Mouse (Mus musculus) 3T3-L1 (cell line): Measurements from ENCODE around the gene Pbxip1.

Source experiments
- DNase-seq: peaks from one replicate; pipeline ENCODE4 v3.0.0-alpha.2; 2015; ENCODE audit warnings: low read depth, low spot score

Gene Pbxip1

DNA sequence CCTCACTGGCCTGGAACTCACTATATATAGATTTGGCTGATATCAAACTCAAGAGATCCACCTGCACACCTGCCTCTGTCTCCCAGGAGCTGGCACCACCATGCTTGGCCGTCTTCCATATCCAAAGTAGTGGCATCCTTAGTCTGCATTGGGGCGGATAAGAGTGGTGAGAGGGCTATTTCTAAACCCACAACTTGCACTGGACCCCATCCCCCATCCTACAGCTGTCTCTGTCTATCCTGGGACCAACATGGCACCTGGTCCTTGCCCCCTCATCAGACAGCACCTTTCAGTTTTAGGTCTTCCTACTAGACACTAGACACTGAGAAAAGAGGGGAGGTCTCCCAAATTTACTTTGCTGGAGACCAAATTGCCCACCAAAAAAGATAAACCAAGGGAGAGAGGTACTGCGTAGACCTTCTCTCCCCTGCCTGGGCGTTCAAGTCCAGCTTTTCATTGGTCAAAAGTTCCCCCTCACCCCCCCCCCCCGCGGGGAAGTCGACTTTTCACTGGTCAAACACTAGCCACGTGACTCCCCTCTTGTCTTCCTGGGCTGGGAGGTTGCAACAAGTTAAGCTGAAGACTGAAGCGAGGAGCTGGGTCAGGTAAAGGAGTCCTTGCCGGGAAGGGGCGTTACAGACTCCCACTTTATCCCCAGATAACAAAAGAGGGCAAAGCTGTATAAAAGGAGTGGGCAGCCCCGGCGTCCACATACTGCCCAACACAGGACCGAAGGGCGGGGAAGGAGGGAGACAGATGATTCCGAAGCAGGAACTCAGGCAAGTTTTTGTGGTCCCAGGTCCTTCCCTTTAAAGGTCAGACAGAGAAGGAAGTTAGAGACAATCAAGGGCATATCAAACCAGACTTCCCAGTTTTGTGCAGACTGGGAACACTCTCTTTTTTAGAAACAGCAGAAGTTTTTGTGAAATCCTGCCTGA is at the start of gene Pbxip1:
Gene Pbxip1 (plus strand): TSS at position 531 of the 938 bp plus-strand sequence.
- peak; percentile 88 for DNase-seq

DNA sequence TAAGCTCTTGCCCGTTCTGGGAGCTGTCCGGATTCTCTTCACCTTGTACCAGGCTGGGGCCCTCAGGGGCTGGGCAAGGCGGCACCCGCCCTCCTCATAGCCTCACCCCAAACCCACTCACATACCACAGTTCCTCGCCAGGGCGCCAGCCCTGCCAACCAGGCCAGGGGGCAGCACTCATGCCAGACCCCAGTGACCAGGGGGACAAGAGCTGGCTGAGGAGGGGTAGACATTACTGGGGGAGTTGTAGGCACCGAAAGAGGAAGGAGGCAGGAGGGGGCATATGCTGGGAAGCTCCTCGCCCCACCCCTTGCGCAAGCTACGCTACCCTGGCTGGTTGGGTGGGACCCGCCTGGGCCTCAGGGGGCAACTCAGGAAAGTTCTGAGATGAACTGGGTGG is 48.9 kb upstream of the Pbxip1 start:
- no peak for DNase-seq

GRCm38 (mm10) chr3:89388134-89388881 is 48.2 kb upstream of the Pbxip1 start:
- DNase-seq = no peak

DNA sequence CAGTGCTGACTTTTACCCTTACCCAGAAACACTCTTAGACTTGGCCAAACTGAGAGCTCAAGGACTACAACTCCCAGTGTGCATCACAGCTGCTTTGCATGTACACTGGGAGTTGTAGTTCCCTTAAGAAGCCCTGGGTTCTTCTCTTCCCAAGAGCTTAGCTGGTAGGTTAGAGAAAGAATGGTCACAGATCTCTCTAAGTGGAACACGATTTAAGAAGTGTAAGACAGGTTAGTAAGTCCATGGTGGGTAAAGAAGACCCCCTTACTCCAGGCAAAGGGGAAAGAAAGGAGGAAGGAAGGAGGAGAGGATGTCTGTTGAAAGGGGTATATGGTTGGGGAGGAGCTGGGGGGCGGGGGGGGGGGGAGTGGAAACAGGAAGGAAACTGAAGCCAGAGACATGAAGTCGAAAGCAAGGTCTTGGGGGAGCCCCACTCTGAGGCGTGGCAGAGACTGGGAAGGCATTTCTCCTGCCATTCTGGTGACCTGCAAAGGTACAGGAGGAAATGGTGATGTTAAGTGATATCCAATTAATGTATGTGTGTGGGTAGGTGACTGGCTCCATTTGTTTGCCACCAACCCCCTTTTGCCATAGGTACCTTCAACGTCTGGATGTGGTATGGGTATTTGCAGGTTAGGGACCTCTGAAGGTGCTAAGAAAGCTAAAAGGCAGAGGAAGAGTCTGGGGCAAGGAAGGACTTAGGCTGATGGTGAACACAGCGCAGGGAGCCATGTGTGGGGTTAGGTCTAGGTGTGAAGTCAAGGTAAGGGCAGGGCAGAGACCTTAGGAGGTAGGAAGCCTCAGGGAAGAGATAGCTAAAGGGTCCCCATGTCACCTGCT is 47.4 kb upstream of the Pbxip1 start:
- peak; percentile 46 for DNase-seq

DNA sequence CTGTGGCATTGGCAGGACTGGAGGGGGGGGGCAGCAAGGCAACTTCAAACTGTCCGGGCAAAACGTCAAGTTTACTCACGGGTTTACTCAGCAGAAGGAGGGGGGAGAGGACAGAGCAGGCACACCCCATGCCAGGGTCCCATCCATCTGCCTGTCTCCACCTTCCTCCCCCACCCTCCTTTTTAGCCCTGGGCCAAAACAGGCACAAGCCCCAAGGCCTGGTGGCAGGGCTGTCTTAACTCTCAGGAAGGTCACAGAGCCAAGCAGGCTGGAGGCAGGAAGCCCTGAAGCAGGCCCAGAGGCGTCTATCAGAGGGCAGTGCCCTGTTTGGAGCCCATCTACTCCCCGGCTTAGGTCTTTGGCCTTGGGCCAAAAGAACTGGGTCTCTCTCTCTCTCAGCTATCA is 46.4 kb upstream of the Pbxip1 start:
- peak; percentile 72 for DNase-seq

- peak; percentile 64 for DNase-seq
Measured at GRCm38 (mm10) chr3:89390699-89391662, 45.5 kb upstream of the Pbxip1 start.

- DNase-seq = peak; percentile 83
Measured at GRCm38 (mm10) chr3:89391663-89392511, 44.6 kb upstream of the Pbxip1 start.

- peak; percentile 53 for DNase-seq
Measured at GRCm38 (mm10) chr3:89392871-89393311, 43.6 kb upstream of the Pbxip1 start.

DNA sequence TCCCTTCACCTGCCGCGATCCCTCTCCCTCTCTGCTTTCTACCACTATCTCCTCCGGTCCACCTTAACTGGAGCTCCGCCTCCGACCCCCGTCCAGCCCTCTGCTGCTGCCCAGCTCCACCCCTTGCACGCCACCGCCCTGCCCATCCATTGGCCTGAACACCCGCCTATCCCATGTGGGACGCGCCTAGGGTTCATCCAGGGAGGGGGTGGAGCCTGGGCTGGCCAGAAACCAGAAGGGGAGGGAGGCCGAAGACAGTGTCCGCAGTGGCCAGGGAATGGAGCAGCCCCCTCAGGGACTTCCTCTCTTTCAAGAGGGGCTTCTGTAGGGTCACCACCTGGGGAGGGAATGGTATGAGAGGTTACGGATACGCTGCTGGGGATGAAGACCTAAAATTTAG is 42.9 kb upstream of the Pbxip1 start:
- peak; percentile 99 for DNase-seq

DNA sequence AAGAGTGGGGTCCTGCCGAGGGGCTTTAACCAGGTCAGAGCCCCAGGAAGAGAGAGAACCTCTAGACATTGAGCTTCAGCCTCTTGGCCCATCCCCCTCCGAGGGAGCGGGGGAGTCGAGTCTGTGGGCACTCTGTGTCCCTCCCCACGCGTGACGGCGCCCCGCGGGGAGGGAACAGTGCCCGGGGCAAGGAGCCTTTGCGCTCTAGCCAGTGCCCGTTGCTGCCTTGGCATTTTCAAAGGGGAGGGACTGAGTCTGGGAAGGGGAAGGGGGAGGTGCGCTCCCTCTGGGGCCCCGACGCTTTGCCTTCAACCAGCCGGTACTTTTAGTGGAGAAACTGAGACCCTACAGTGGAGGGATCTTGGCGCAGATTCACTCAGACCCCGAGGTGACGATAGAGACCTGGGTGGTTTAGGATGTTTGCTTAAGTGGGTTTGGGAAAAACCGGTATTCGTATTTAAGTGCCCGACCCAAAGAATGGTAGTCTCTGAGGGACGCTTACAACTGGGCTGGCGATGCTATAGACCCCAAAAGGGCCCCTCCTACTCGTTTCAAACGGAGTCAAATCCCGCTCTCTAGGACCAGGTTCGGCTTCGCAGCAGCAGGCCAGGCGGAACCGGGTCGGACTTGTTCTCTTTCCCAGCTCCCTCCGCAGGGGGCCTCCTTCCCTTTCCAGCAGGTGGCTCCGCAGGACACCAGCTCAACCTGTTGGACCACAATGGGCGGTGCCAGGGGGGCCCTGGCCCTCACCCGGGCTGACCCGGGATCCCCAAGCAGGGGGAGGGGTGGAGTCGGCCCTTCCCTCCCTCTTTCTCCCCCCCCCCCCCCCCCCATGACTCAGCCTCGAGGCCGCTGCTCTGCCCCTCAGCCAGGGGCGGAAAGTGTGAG is 42.3 kb upstream of the Pbxip1 start, which contains the start of gene Zbtb7b:
Gene Zbtb7b (minus strand): TSS at position 771 of the 888 bp plus-strand sequence.
- DNase-seq = peak; percentile 87

DNA sequence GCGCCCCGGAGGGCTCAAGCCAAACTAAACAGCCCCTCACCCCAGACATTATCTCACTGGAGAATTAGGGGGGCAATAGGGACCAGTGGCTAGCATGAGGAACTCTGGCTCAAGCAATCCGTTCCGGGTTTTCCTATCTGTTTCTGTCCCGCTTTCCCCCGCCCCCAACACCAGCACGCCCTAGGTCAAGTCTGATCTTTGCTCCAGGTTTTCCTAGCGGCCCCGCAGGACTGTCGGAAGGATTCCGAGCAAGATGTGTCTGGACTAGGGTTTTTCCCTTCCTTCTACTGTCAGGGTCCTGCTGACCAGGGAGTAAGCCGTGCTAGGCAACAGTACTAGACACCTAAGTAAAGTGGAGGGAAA is 41.6 kb upstream of the Pbxip1 start:
- peak; percentile 95 for DNase-seq

- no peak for DNase-seq
Measured at GRCm38 (mm10) chr3:89395419-89395805, 41.1 kb upstream of the Pbxip1 start.

DNA sequence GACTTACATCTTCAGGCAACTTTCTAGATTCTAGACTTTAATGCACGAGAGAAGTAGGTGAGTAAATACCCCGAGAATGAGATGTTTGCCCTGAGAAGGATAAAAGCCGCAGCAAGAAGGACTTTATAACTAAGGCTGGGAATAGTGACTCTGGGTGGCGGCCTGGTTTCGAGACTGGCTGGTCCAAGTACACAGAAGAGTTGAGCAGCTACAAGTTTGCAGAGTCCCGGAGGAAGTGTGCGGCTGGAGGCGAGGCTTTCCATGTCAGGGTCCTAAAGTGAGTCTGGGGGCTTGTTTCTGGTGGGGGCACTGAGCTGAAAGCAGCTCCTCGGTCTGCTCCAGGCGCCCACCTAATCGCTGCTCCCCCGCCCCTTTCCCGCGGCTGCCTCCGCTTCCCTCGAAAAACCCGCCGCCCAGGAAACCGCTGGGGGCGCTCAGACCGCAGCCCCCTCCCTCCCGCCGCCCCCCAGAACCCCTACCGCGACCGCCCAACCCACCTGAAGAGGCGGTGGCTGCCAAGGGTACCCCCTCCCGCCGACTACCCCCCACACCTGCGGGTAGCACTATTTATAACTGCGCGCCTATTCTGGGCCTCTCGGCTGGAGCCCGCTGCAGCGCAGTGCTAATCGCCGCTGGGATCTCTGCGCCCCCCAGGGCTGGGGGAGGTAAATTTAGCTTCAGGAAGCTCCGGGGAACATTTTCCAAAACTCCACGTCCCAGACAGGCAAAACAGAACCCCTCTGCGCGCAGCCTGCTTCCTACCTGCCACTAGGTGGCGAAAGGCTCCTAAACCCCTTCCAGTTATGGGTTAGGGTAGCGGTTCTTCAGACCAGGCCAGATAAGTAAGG is 40.5 kb upstream of the Pbxip1 start:
- DNase-seq = peak; percentile 89

DNA sequence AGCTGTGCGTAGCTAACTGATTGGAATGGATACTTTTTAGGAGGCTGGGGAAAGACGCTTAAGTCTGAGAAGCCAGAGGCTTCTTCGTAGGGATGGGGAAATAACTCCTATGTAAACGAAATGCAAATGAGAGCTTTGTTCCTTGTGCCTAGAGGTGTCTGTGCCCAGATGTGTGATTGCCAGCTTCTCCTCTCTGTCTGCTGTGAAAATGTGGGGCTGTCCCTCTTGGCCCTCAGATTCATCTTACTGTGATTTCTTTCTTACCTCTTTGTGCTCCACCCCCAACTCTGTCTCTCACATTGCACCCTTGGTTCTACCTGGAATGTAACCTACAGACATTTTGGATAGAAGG is 39.9 kb upstream of the Pbxip1 start:
- DNase-seq = no peak

GRCm38 (mm10) chr3:89401329-89401728 is 35.2 kb upstream of the Pbxip1 start:
- DNase-seq = no peak

DNA sequence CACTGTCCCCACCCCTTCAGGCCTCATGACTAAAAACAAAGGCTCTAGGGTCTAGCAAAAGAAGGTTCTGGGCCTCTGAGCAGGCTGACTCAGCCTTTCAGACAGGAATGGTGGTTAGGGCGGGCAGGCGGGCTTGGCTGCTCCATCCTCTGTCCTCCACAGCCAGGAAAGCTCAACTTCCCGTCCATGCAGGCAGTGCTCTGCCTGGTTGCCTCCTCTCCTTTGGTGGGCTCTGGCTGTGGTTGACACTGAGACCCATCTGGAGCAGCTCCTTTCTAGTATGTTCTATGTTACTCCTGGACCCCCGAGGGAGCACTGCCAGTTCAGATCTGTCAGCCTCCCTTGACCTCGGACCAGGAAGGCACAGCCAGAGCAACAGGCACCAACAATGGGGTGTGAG is 33.8 kb upstream of the Pbxip1 start, which contains the start of gene Lenep:
Gene Lenep (minus strand): TSS at position 101 of the 400 bp plus-strand sequence.
- DNase-seq = peak; percentile 44

DNA sequence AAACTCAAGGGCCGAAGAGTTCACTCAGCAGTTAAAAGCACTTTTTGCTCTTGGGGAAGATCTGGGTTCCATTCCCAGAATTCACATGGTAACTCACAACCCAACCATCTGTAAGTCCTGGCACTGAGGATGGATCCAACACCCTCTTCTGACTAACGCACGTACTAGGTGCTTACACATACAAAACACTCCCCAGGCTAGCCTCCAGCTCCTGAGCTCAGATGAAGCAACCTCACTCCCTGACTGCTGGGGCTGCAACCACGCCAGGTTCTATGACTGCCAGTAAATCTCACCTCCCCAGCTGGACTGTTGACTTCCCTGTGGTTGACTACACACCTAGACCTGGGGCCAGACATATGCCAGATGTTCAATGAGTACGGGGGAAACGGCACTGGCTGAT is 29.6 kb upstream of the Pbxip1 start:
- DNase-seq = no peak

- no peak for DNase-seq
Measured at GRCm38 (mm10) chr3:89408448-89408847, 28.1 kb upstream of the Pbxip1 start.
